Mouse (Mus musculus) thymus, adult 2 months (tissue): ENCODE measurements at regions not wholly inside any gene's neighbourhood (a gene's known extent, or its start where the extent isn't known, plus 50 kb on each side); places are given as distances from the start of the nearest gene placed in this dataset.

Experiments
- CTCF ChIP-seq: fragments of 200-500 bp; IDR thresholded peaks from 2 replicates; pipeline ENCODE4 v1.5.1; 2012; ENCODE audit warnings: mild to moderate bottlenecking, control low read depth, low read length, moderate library complexity, borderline replicate concordance; ENCODE audit not compliant: control insufficient read depth, poor library complexity, insufficient read depth; ENCODE audit errors: extremely low read depth
- POLR2A ChIP-seq: fragments of 200-500 bp; IDR thresholded peaks from 2 replicates; pipeline ENCODE4 v1.6.1; 2012; ENCODE audit warnings: mild to moderate bottlenecking, low read length, control low read depth, moderate library complexity; ENCODE audit not compliant: control insufficient read depth, poor library complexity, insufficient read depth; ENCODE audit errors: extremely low read depth

GRCm38 (mm10) chr2:28287210-28287860 lies 94.5 kb downstream of the Olfm1 start:
- TF ChIP-seq POLR2A (no peak), CTCF (no peak)
